22 mouse cellular contexts compared by ENCODE assay signal in the genomic region with DNA sequence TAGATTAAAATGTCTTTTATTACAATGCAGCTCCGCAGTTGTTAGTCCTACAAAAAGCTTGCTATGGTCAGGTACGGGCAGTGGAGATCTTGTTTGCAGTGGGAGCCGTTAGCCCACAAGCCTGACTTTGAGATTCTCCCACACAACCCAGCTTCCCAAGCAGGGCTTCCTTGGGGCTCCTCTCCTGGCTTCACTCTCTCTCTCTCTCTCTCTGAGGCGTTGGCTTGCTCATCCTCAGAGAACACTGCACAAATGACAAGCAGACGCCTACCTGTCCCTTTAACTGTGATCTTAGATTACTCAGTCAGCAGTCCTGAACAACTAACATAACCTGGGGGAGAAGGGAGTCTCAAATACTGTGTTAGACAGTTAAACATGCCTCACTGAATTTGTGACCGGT. TPM values are rescaled to one million over a fixed set of nuclear protein-coding genes. Genes with fewer than 3 reads are reported as not detected.
DNase-seq lines count a peak whose midpoint lies in the region; ATAC-seq lines count a peak whose summit lies in the region.
"Had no signal": no experiment of that assay in that cellular context is flagged by ENCODE, and none has a peak within 500 bp of the region (broad histone marks: within the 10 kb centered on the region; RNA-seq: fewer than 3 reads in every experiment).

No protein-coding gene starts in this region.

- ATAC-seq in frontal cortex, adult (ENCODE audit: low TSS enrichment) = peak; percentile 83
- ATAC-seq: activated CD4-positive, CD25-positive, alpha-beta regulatory T cell, adult 4 months; CD4-positive, CD25-positive, alpha-beta regulatory T cell, adult 4 months; forebrain, embryonic 14.5 days; forebrain, embryonic 16.5 days; Patski had no signal

- DNase-seq in frontal cortex, postnatal 14 days (ENCODE audit: low spot score in 2 of 2) = no peak
- DNase-seq in heart, adult 11 months = peak; percentile 58
- no peak for DNase-seq in heart, adult 18-20 months
- peak; percentile 29 for DNase-seq in right cerebral cortex, adult 18-20 months
- no peak for DNase-seq in right cerebral cortex, postnatal 36 days (ENCODE audit: low spot score in 2 of 2)
- DNase-seq: adrenal gland, adult 8-10 months; adrenal gland, postnatal 14 days; adrenal gland, postnatal 36 days; B cell, adult 2 months; cerebellum, adult 11 months; cerebellum, adult 18-20 months; cerebellum, adult 8-10 months; cerebellum, adult 9-11 months; cerebellum, postnatal 14 days; cerebellum, postnatal 36 days; embryo, embryonic 11 days had no signal

RNA-seq across cellular contexts. Expression of a gene that starts 36.2 kb away (rescaled TPM):
- total RNA-seq in heart, adult 18-20 months (2021) = 10 to 100 TPM; 41.9 to 43.0 TPM

Comparison
In these comparisons a context has a peak if more than half of its experiments do, and no peak if none do; other contexts are left out.
1. DNase-seq: peak in heart, adult 11 months (single experiment) and right cerebral cortex, adult 18-20 months (single experiment); none in frontal cortex, postnatal 14 days (0 of 2), heart, adult 18-20 months (0 of 2) and right cerebral cortex, postnatal 36 days (0 of 2).